Mouse (Mus musculus) megakaryocyte-erythroid progenitor cell, adult 5-6 weeks (primary cell): Measurements from ENCODE around the gene Shisal2b. TPM values are rescaled to one million over a fixed set of nuclear protein-coding genes. Genes with fewer than 3 reads are reported as not detected.
"Not testable (repeated sequence)": the region's sequence is repeated elsewhere in the genome, so short reads cannot be mapped to it uniquely, and the experiment has no call there.

Experiments
- ATAC-seq: replicated peaks from 2 replicates; pipeline ENCODE4 v1.8.0; 2016; ENCODE audit warnings: mild to moderate bottlenecking, inconsistent platforms; ENCODE audit not compliant: severe bottlenecking, poor library complexity, low FRiP score, low TSS enrichment
- total RNA-seq, 2 experiments: library from RNA; stranded (forward) in 1 of 2; stranded (reverse) in 1 of 2; fragments of 200-1000, 215-1000 nt in 1 of 2; fragments of >200 nt in 1 of 2; fragmentation: Nextera tagmentation in 1 of 2; gene quantifications; 2 replicates each; pipeline ENCODE4 v1.2.3; 2014 to 2017

Gene Shisal2b
- total RNA-seq (2014; fragmentation: Nextera tagmentation) (not detected in 2 replicates), total RNA-seq (2017) (not detected in 2 replicates)

- ATAC-seq: peak; percentile 78
Measured at GRCm38 (mm10) chr13:104863127-104863979, at the start of gene Shisal2b. Gene Shisal2b, minus strand, starts transcription at chr13:104863893.

- ATAC-seq: not testable (repeated sequence)
Measured at GRCm38 (mm10) chr13:104911626-104912025, 47.9 kb upstream of the Shisal2b start.

GRCm38 (mm10) chr13:104911006-104911405, 47.3 kb upstream of the Shisal2b start:
- not testable (repeated sequence) for ATAC-seq

- ATAC-seq: no peak
Measured at GRCm38 (mm10) chr13:104908691-104909090, 45.0 kb upstream of the Shisal2b start.

GRCm38 (mm10) chr13:104894771-104895170, 31.1 kb upstream of the Shisal2b start:
- ATAC-seq: no peak

GRCm38 (mm10) chr13:104892337-104892736, 28.6 kb upstream of the Shisal2b start:
- no peak for ATAC-seq

GRCm38 (mm10) chr13:104886308-104887032, 22.8 kb upstream of the Shisal2b start:
- no peak for ATAC-seq

GRCm38 (mm10) chr13:104883566-104884249, 20.0 kb upstream of the Shisal2b start:
- no peak for ATAC-seq

GRCm38 (mm10) chr13:104878508-104878907, 14.8 kb upstream of the Shisal2b start:
- 0 out of 2 replicates have a peak, but pooled peaks have one; percentile 37 for ATAC-seq

GRCm38 (mm10) chr13:104869907-104870306, 6.2 kb upstream of the Shisal2b start:
- ATAC-seq: no peak

- no peak for ATAC-seq
Measured at GRCm38 (mm10) chr13:104866726-104867125, 3.0 kb upstream of the Shisal2b start.

- no peak for ATAC-seq
Measured at GRCm38 (mm10) chr13:104853645-104854044, 10.0 kb downstream of the Shisal2b start.

GRCm38 (mm10) chr13:104843295-104844089, 20.2 kb downstream of the Shisal2b start:
- ATAC-seq: no peak

GRCm38 (mm10) chr13:104841937-104842336, 21.8 kb downstream of the Shisal2b start:
- ATAC-seq: peak; percentile 36; the same call in 1 of the 2 replicates

- no peak for ATAC-seq
Measured at GRCm38 (mm10) chr13:104837628-104838027, 26.1 kb downstream of the Shisal2b start.

GRCm38 (mm10) chr13:104832811-104833210, 30.9 kb downstream of the Shisal2b start:
- ATAC-seq: no peak

- 0 out of 2 replicates have a peak, but pooled peaks have one; percentile 32 for ATAC-seq
Measured at GRCm38 (mm10) chr13:104825470-104825869, 38.2 kb downstream of the Shisal2b start.

- ATAC-seq: peak; percentile 33
Measured at GRCm38 (mm10) chr13:104822411-104822838, 41.3 kb downstream of the Shisal2b start.

- peak; percentile 32 for ATAC-seq
Measured at GRCm38 (mm10) chr13:104821908-104822307, 41.8 kb downstream of the Shisal2b start.
